Mouse (Mus musculus) heart, embryonic 10.5 days (tissue): ENCODE measurements around the gene Metap1d. TPM values are rescaled to one million over a fixed set of nuclear protein-coding genes. Genes with fewer than 3 reads are reported as not detected.

ENCODE experiments used
- DNase-seq: peaks from one replicate; pipeline ENCODE4 v3.0.0-alpha.2; 2017; ENCODE audit warnings: low spot score
- H3K27ac ChIP-seq: fragments of 300-500 bp; sonication (generic); 2 replicates; pipeline ENCODE4 v1.5.1; 2016; ENCODE audit warnings: mild to moderate bottlenecking
- H3K27me3 ChIP-seq: fragments of 300-500 bp; sonication (generic); 2 replicates; pipeline ENCODE4 v1.6.1; 2016; ENCODE audit warnings: mild to moderate bottlenecking; ENCODE audit not compliant: poor library complexity, insufficient read depth, severe bottlenecking
- H3K36me3 ChIP-seq: fragments of 300-500 bp; sonication (generic); 2 replicates; pipeline ENCODE4 v1.6.1; 2016; ENCODE audit warnings: mild to moderate bottlenecking, moderate library complexity
- H3K4me1 ChIP-seq: fragments of 300-500 bp; sonication (generic); 2 replicates; pipeline ENCODE4 v1.6.1; 2016; ENCODE audit warnings: mild to moderate bottlenecking
- H3K4me3 ChIP-seq: fragments of 300-500 bp; sonication (generic); 2 replicates; pipeline ENCODE4 v1.5.1; 2016; ENCODE audit warnings: mild to moderate bottlenecking, moderate library complexity
- H3K9me3 ChIP-seq: fragments of 300-500 bp; sonication (generic); 2 replicates; pipeline ENCODE4 v1.6.1; 2016; ENCODE audit warnings: mild to moderate bottlenecking, moderate library complexity
- WGBS: fragments of 180-500 bp; shearing (Covaris S2); methylation state at CpG from one replicate; pipeline ENCODE4 v1.1.7; 2016; 5-methylcytosine and 5-hydroxymethylcytosine counted together
- polyA plus RNA-seq: library from polyadenylated mRNA; unstranded; fragments of >200 nt; fragmentation: Nextera tagmentation; extraction: Ambion mirVana; gene quantifications from 2 replicates; pipeline ENCODE4 v1.2.1, GENCODE M21; 2016

The Metap1d gene
- polyA plus RNA-seq, 1 experiment from 2014 or later = 29.0 TPM

- H3K9me3 ChIP-seq = no peaks in the 10 kb centered on the region
- peaks cover 21% of the 10 kb centered on the region for H3K27me3 ChIP-seq
- DNase-seq = no peak
- H3K4me3 ChIP-seq = no peak overlapping the region
- 77% methylated on average over 4 of the region's 4 CpGs for WGBS
- H3K4me1 ChIP-seq = no peaks in the 10 kb centered on the region
- no peak overlapping the region for H3K27ac ChIP-seq
- H3K36me3 ChIP-seq = 0 out of 2 replicates have a peak, but pooled peaks cover 4% of the 10 kb centered on the region
Measured at GRCm38 (mm10) chr2:71516995-71517394, 63.9 kb downstream of the Metap1d start.

- DNase-seq = no peak
- 81% methylated on average over 8 of the region's 8 CpGs for WGBS
- Histone ChIP-seq H3K4me1 (no peaks in the 10 kb centered on the region), H3K27ac (no peak overlapping the region), H3K36me3 (no peaks in the 10 kb centered on the region), H3K9me3 (no peaks in the 10 kb centered on the region), H3K27me3 (peaks cover 27% of the 10 kb centered on the region), H3K4me3 (no peak overlapping the region)
Measured at GRCm38 (mm10) chr2:71517466-71518099, 64.5 kb downstream of the Metap1d start.

GRCm38 (mm10) chr2:71522871-71523270 lies 69.8 kb downstream of the Metap1d start:
- Histone ChIP-seq H3K4me3 (no peak overlapping the region), H3K4me1 (peaks cover 12% of the 10 kb centered on the region; the same call in 1 of the 2 replicates), H3K27ac (no peak overlapping the region), H3K9me3 (no peaks in the 10 kb centered on the region), H3K36me3 (no peaks in the 10 kb centered on the region), H3K27me3 (peaks cover 80% of the 10 kb centered on the region)
- 35% methylated on average over 4 of the region's 4 CpGs for WGBS
- no peak for DNase-seq

- WGBS = 21% methylated on average over 4 of the region's 4 CpGs
- Histone ChIP-seq H3K27ac (no peak overlapping the region), H3K4me3 (no peak overlapping the region), H3K4me1 (peaks cover 13% of the 10 kb centered on the region), H3K36me3 (no peaks in the 10 kb centered on the region), H3K27me3 (peaks cover 86% of the 10 kb centered on the region), H3K9me3 (no peaks in the 10 kb centered on the region)
- DNase-seq = no peak
Measured at GRCm38 (mm10) chr2:71523431-71523830, 70.4 kb downstream of the Metap1d start.

GRCm38 (mm10) chr2:71524763-71525162 lies 71.7 kb downstream of the Metap1d start:
- Histone ChIP-seq H3K4me3 (no peak overlapping the region), H3K27ac (no peak overlapping the region), H3K4me1 (peaks cover 24% of the 10 kb centered on the region), H3K27me3 (peaks cover 97% of the 10 kb centered on the region), H3K36me3 (no peaks in the 10 kb centered on the region), H3K9me3 (no peaks in the 10 kb centered on the region)
- DNase-seq = no peak
- WGBS = 28% methylated on average over 13 of the region's 13 CpGs

- no peak for DNase-seq
Measured at GRCm38 (mm10) chr2:71526595-71527322, 73.7 kb downstream of the Metap1d start.

GRCm38 (mm10) chr2:71527323-71528013 lies 74.4 kb downstream of the Metap1d start:
- no peak overlapping the region; the same call in 1 of the 2 replicates for H3K4me3 ChIP-seq
- H3K27me3 ChIP-seq = peaks cover 100% of the 10 kb centered on the region
- H3K27ac ChIP-seq = no peak overlapping the region
- peaks cover 42% of the 10 kb centered on the region for H3K4me1 ChIP-seq
- WGBS = 2% methylated on average over 24 of the region's 24 CpGs
- no peaks in the 10 kb centered on the region for H3K36me3 ChIP-seq
- no peaks in the 10 kb centered on the region for H3K9me3 ChIP-seq
- DNase-seq = peak; percentile 76

More at GRCm38 (mm10) chr2:71526595-71527322, 73.7 kb downstream of the Metap1d start:
- H3K36me3 ChIP-seq = no peaks in the 10 kb centered on the region
- peaks cover 36% of the 10 kb centered on the region for H3K4me1 ChIP-seq
- 2% methylated on average over 10 of the region's 10 CpGs for WGBS
- no peak overlapping the region for H3K4me3 ChIP-seq
- peaks cover 98% of the 10 kb centered on the region for H3K27me3 ChIP-seq
- no peak overlapping the region for H3K27ac ChIP-seq
- H3K9me3 ChIP-seq = no peaks in the 10 kb centered on the region

GRCm38 (mm10) chr2:71528014-71528713 lies 75.1 kb downstream of the Metap1d start, which contains the start of gene Dlx1:
TSS of gene Dlx1 (plus strand) at chr2:71528113.
- Histone ChIP-seq H3K36me3 (no peaks in the 10 kb centered on the region), H3K27me3 (peaks cover 100% of the 10 kb centered on the region), H3K4me1 (peaks cover 42% of the 10 kb centered on the region), H3K4me3 (peak within 1 kb of the TSS; percentile 62), H3K9me3 (no peaks in the 10 kb centered on the region), H3K27ac (peak within 1 kb of the TSS; percentile 49)
- WGBS = 2% methylated on average over 26 of the region's 26 CpGs
- DNase-seq = no peak

GRCm38 (mm10) chr2:71528714-71529510 lies 75.8 kb downstream of the Metap1d start:
- Histone ChIP-seq H3K27me3 (peaks cover 100% of the 10 kb centered on the region), H3K4me1 (peaks cover 35% of the 10 kb centered on the region), H3K27ac (peak overlapping the region; percentile 49), H3K36me3 (no peaks in the 10 kb centered on the region), H3K4me3 (peak overlapping the region; percentile 62), H3K9me3 (no peaks in the 10 kb centered on the region)
- under 1% methylated on average over 57 of the region's 57 CpGs for WGBS
- DNase-seq = peak; percentile 80

- H3K4me3 ChIP-seq = peak overlapping the region; percentile 62
- H3K4me1 ChIP-seq = peaks cover 39% of the 10 kb centered on the region
- peak overlapping the region; percentile 60; the same call in 1 of the 2 replicates for H3K27ac ChIP-seq
- H3K27me3 ChIP-seq = peaks cover 100% of the 10 kb centered on the region
- no peaks in the 10 kb centered on the region for H3K36me3 ChIP-seq
- peak; percentile 92 for DNase-seq
- H3K9me3 ChIP-seq = no peaks in the 10 kb centered on the region
- under 1% methylated on average over 60 of the region's 60 CpGs for WGBS
Measured at GRCm38 (mm10) chr2:71529511-71530351, 76.7 kb downstream of the Metap1d start.

GRCm38 (mm10) chr2:71530391-71531123 lies 77.5 kb downstream of the Metap1d start:
- Histone ChIP-seq H3K4me3 (peak overlapping the region; percentile 62), H3K27me3 (peaks cover 100% of the 10 kb centered on the region), H3K27ac (peak overlapping the region; percentile 60; the same call in 1 of the 2 replicates), H3K4me1 (peaks cover 39% of the 10 kb centered on the region), H3K9me3 (no peaks in the 10 kb centered on the region), H3K36me3 (no peaks in the 10 kb centered on the region)
- under 1% methylated on average over 34 of the region's 34 CpGs for WGBS
- DNase-seq = no peak
